Mouse (Mus musculus) liver, embryonic 15.5 days (tissue): ENCODE measurements around the gene Erbb3. TPM values are rescaled to one million over a fixed set of nuclear protein-coding genes. Genes with fewer than 3 reads are reported as not detected.
A peak's percentile ranks its signal among the peaks of the same experiment; 100 is the strongest.

Source experiments
- ATAC-seq: fragments of 200-750 bp; cut with Nextera tagmentation; 2 replicates; pipeline ENCODE4 v1.8.0; 2017; ENCODE audit warnings: moderate number of reproducible peaks, mild to moderate bottlenecking, moderate library complexity; ENCODE audit not compliant: insufficient read depth
- H3K27ac ChIP-seq: fragments of 300-500 bp; sonication (generic); replicated peaks from 2 replicates; pipeline ENCODE4 v1.5.1; 2015; ENCODE audit warnings: mild to moderate bottlenecking, inconsistent platforms
- H3K27me3 ChIP-seq: fragments of 300-500 bp; sonication (generic); 2 replicates; pipeline ENCODE4 v1.6.1; 2015; ENCODE audit warnings: mild to moderate bottlenecking, inconsistent platforms
- H3K36me3 ChIP-seq: fragments of 300-500 bp; sonication (generic); replicated peaks from 2 replicates; pipeline ENCODE4 v1.6.1; 2015; ENCODE audit warnings: moderate library complexity, mild to moderate bottlenecking, inconsistent platforms
- H3K4me1 ChIP-seq: fragments of 300-500 bp; sonication (generic); replicated peaks from 2 replicates; pipeline ENCODE4 v1.6.1; 2015; ENCODE audit warnings: inconsistent platforms
- H3K4me2 ChIP-seq: fragments of 300-500 bp; sonication (generic); 2 replicates; pipeline ENCODE4 v1.6.1; 2015; ENCODE audit warnings: moderate library complexity, mild to moderate bottlenecking, inconsistent platforms
- H3K4me3 ChIP-seq: fragments of 300-500 bp; sonication (generic); replicated peaks from 2 replicates; pipeline ENCODE4 v1.5.1; 2015; ENCODE audit warnings: mild to moderate bottlenecking, inconsistent platforms
- H3K9ac ChIP-seq: fragments of 300-500 bp; sonication (generic); 2 replicates; pipeline ENCODE4 v1.6.1; 2015; ENCODE audit warnings: moderate library complexity, mild to moderate bottlenecking, inconsistent platforms
- H3K9me3 ChIP-seq: fragments of 300-500 bp; sonication (generic); replicated peaks from 2 replicates; pipeline ENCODE4 v1.6.1; 2016; ENCODE audit warnings: inconsistent platforms
- WGBS: fragments of 180-500 bp; shearing (Covaris S2); methylation state at CpG from one replicate; pipeline ENCODE4 v1.1.7; 2015; ENCODE audit warnings: mixed read lengths; ENCODE audit not compliant: insufficient replicate concordance; 5-methylcytosine and 5-hydroxymethylcytosine counted together
- polyA plus RNA-seq: library from polyadenylated mRNA; unstranded; fragments of >200 nt; fragmentation: Nextera tagmentation; extraction: Ambion mirVana; gene quantifications from 2 replicates; pipeline ENCODE4 v1.2.1, GENCODE M21; 2015

Erbb3 gene
- polyA plus RNA-seq, 1 experiment from 2014 or later, result 3.1 TPM

GRCm38 (mm10) chr10:128586546-128586945 lies 2.9 kb downstream of the Erbb3 start:
- H3K27me3 ChIP-seq, result peaks cover 96% of the 10 kb centered on the region
- H3K9ac ChIP-seq, result no peak overlapping the region
- H3K4me3 ChIP-seq, result no peak overlapping the region
- H3K4me1 ChIP-seq, result peaks cover 29% of the 10 kb centered on the region
- 7% methylated on average over 1 of the region's 1 CpGs for WGBS
- no peak overlapping the region for H3K27ac ChIP-seq
- H3K4me2 ChIP-seq, result no peak overlapping the region
- H3K9me3 ChIP-seq, result no peaks in the 10 kb centered on the region
- no peak for ATAC-seq
- H3K36me3 ChIP-seq, result no peaks in the 10 kb centered on the region

- Histone ChIP-seq H3K4me3 (no peak overlapping the region), H3K4me2 (no peak overlapping the region), H3K27me3 (peaks cover 78% of the 10 kb centered on the region), H3K4me1 (peaks cover 15% of the 10 kb centered on the region), H3K9me3 (no peaks in the 10 kb centered on the region), H3K27ac (no peak overlapping the region), H3K36me3 (no peaks in the 10 kb centered on the region), H3K9ac (no peak overlapping the region)
- ATAC-seq, result no peak
- 15% methylated on average over 4 of the region's 4 CpGs for WGBS
Measured at GRCm38 (mm10) chr10:128584386-128584785, 5.1 kb downstream of the Erbb3 start.

GRCm38 (mm10) chr10:128583644-128584043 lies 5.8 kb downstream of the Erbb3 start:
- WGBS, result 34% methylated on average over 7 of the region's 7 CpGs
- no peak overlapping the region for H3K4me3 ChIP-seq
- peaks cover 9% of the 10 kb centered on the region; the same call in 1 of the 2 replicates for H3K4me1 ChIP-seq
- no peaks in the 10 kb centered on the region for H3K9me3 ChIP-seq
- no peak overlapping the region for H3K27ac ChIP-seq
- no peaks in the 10 kb centered on the region for H3K36me3 ChIP-seq
- ATAC-seq, result no peak
- H3K27me3 ChIP-seq, result peaks cover 71% of the 10 kb centered on the region
- H3K4me2 ChIP-seq, result no peak overlapping the region
- H3K9ac ChIP-seq, result no peak overlapping the region

GRCm38 (mm10) chr10:128579731-128580130 lies 9.7 kb downstream of the Erbb3 start:
- WGBS, result 72% methylated on average over 4 of the region's 4 CpGs

GRCm38 (mm10) chr10:128579298-128579697 lies 10.2 kb downstream of the Erbb3 start:
- Histone ChIP-seq H3K27ac (no peak overlapping the region), H3K9me3 (no peaks in the 10 kb centered on the region), H3K4me1 (no peaks in the 10 kb centered on the region), H3K4me2 (no peak overlapping the region), H3K4me3 (no peak overlapping the region), H3K36me3 (peaks cover 18% of the 10 kb centered on the region), H3K27me3 (peaks cover 27% of the 10 kb centered on the region), H3K9ac (no peak overlapping the region)
- no peak for ATAC-seq
- WGBS, result 63% methylated on average over 3 of the region's 3 CpGs

More at GRCm38 (mm10) chr10:128579731-128580130, 9.7 kb downstream of the Erbb3 start:
- no peak overlapping the region for H3K4me3 ChIP-seq
- H3K4me1 ChIP-seq, result no peaks in the 10 kb centered on the region
- no peak overlapping the region for H3K27ac ChIP-seq
- H3K9ac ChIP-seq, result no peak overlapping the region
- H3K36me3 ChIP-seq, result peaks cover 18% of the 10 kb centered on the region
- H3K4me2 ChIP-seq, result no peak overlapping the region
- ATAC-seq, result no peak
- H3K27me3 ChIP-seq, result peaks cover 31% of the 10 kb centered on the region
- no peaks in the 10 kb centered on the region for H3K9me3 ChIP-seq

- Histone ChIP-seq H3K36me3 (peaks cover 18% of the 10 kb centered on the region), H3K4me2 (no peak overlapping the region), H3K4me3 (no peak overlapping the region), H3K4me1 (no peaks in the 10 kb centered on the region), H3K9me3 (no peaks in the 10 kb centered on the region), H3K27me3 (peaks cover 17% of the 10 kb centered on the region), H3K9ac (no peak overlapping the region), H3K27ac (no peak overlapping the region)
- no peak for ATAC-seq
- WGBS, result 46% methylated on average over 11 of the region's 11 CpGs
Measured at GRCm38 (mm10) chr10:128578330-128578729, 11.1 kb downstream of the Erbb3 start.

- Histone ChIP-seq H3K9ac (no peak overlapping the region), H3K9me3 (no peaks in the 10 kb centered on the region), H3K27ac (no peak overlapping the region), H3K4me3 (no peak overlapping the region), H3K4me1 (no peaks in the 10 kb centered on the region), H3K36me3 (peaks cover 33% of the 10 kb centered on the region), H3K4me2 (no peak overlapping the region), H3K27me3 (peaks cover 15% of the 10 kb centered on the region)
- no peak for ATAC-seq
- 82% methylated on average over 2 of the region's 2 CpGs for WGBS
Measured at GRCm38 (mm10) chr10:128575063-128575462, 14.4 kb downstream of the Erbb3 start.

GRCm38 (mm10) chr10:128565788-128566531 lies 23.5 kb downstream of the Erbb3 start, which contains the start of gene Pa2g4:
Pa2g4 (minus strand) TSS chr10:128565987.
- Histone ChIP-seq H3K4me2 (peak within 1 kb of the TSS; percentile 85), H3K4me1 (peaks cover 30% of the 10 kb centered on the region), H3K27ac (peak within 1 kb of the TSS; percentile 99), H3K4me3 (peak within 1 kb of the TSS; percentile 95), H3K9me3 (no peaks in the 10 kb centered on the region), H3K9ac (peak within 1 kb of the TSS; percentile 97), H3K27me3 (peaks cover 4% of the 10 kb centered on the region; the same call in 1 of the 2 replicates), H3K36me3 (peaks cover 34% of the 10 kb centered on the region)
- peak; percentile 97 for ATAC-seq
- WGBS, result under 1% methylated on average over 58 of the region's 58 CpGs

GRCm38 (mm10) chr10:128565206-128565787 lies 24.2 kb downstream of the Erbb3 start:
- Histone ChIP-seq H3K27ac (peak overlapping the region; percentile 99), H3K9ac (peak overlapping the region; percentile 97), H3K4me3 (peak overlapping the region; percentile 95), H3K4me2 (peak overlapping the region; percentile 85), H3K27me3 (peaks cover 4% of the 10 kb centered on the region; the same call in 1 of the 2 replicates), H3K36me3 (peaks cover 37% of the 10 kb centered on the region), H3K4me1 (peaks cover 30% of the 10 kb centered on the region), H3K9me3 (no peaks in the 10 kb centered on the region)
- ATAC-seq, result peak; percentile 8
- WGBS, result 0% methylated on average over 46 of the region's 46 CpGs

GRCm38 (mm10) chr10:128563544-128563943 lies 25.9 kb downstream of the Erbb3 start:
- H3K4me2 ChIP-seq, result peak overlapping the region; percentile 85
- H3K27ac ChIP-seq, result no peak overlapping the region
- 72% methylated on average over 6 of the region's 6 CpGs for WGBS
- H3K9ac ChIP-seq, result no peak overlapping the region; the same call in 1 of the 2 replicates
- peak overlapping the region; percentile 95 for H3K4me3 ChIP-seq
- H3K36me3 ChIP-seq, result peaks cover 54% of the 10 kb centered on the region
- H3K9me3 ChIP-seq, result no peaks in the 10 kb centered on the region
- peaks cover 30% of the 10 kb centered on the region for H3K4me1 ChIP-seq
- ATAC-seq, result no peak
- H3K27me3 ChIP-seq, result no peaks in the 10 kb centered on the region

GRCm38 (mm10) chr10:128556963-128557362 lies 32.5 kb downstream of the Erbb3 start:
- no peak overlapping the region for H3K27ac ChIP-seq
- WGBS, result 77% methylated on average over 6 of the region's 6 CpGs
- H3K36me3 ChIP-seq, result peaks cover 51% of the 10 kb centered on the region

More at GRCm38 (mm10) chr10:128556963-128557362, 32.5 kb downstream of the Erbb3 start:
- no peaks in the 10 kb centered on the region for H3K4me1 ChIP-seq
- no peaks in the 10 kb centered on the region for H3K27me3 ChIP-seq
- H3K9me3 ChIP-seq, result no peaks in the 10 kb centered on the region
- H3K9ac ChIP-seq, result no peak overlapping the region
- H3K4me2 ChIP-seq, result no peak overlapping the region
- no peak overlapping the region for H3K4me3 ChIP-seq
- no peak for ATAC-seq
